10 mouse cellular contexts compared by ENCODE assay signal in genomic region chr11:99231049-99231816, GRCm38 (mm10). TPM values are rescaled to one million over a fixed set of nuclear protein-coding genes. Genes with fewer than 3 reads are reported as not detected.
DNase-seq lines count a peak whose midpoint lies in the region; ATAC-seq lines count a peak whose summit lies in the region.
"Had no signal": no experiment of that assay in that cellular context is flagged by ENCODE, and none has a peak within 500 bp of the region (broad histone marks: within the 10 kb centered on the region; RNA-seq: fewer than 3 reads in every experiment).

No protein-coding gene starts in this region.

- H3K27me3 ChIP-seq in heart, embryonic 14.5 days (ENCODE audit: control insufficient read depth, insufficient read depth, low read length), result no peaks in the 10 kb centered on the region
- H3K27me3 ChIP-seq in hindbrain, embryonic 13.5 days, result no peaks in the 10 kb centered on the region
- H3K27me3 ChIP-seq in midbrain, embryonic 12.5 days, result no peaks in the 10 kb centered on the region
- H3K27me3 ChIP-seq: Patski had no signal

- H3K27ac ChIP-seq in heart, embryonic 14.5 days (replicated peaks in 1 of 2; ENCODE audit: control insufficient read depth in 1 of 2, insufficient read depth in 1 of 2, low read depth in 2 of 2, low read length in 2 of 2), result peak overlapping the region; percentile 92 to 93
- peak overlapping the region; percentile 98 for H3K27ac ChIP-seq in hindbrain, embryonic 13.5 days
- H3K27ac ChIP-seq in midbrain, embryonic 12.5 days (replicated peaks), result peak overlapping the region; percentile 99

- H3K4me3 ChIP-seq in heart, embryonic 14.5 days (ENCODE audit: control insufficient read depth in 1 of 2, insufficient read depth in 1 of 2, low read depth in 1 of 2, low read length in 2 of 2), result peak overlapping the region; percentile 68 to 94
- H3K4me3 ChIP-seq in hindbrain, embryonic 13.5 days, result peak overlapping the region; percentile 89
- H3K4me3 ChIP-seq in midbrain, embryonic 12.5 days, result peak overlapping the region; percentile 91

- WGBS in heart, embryonic 14.5 days, result 21% methylated on average over 15 of the region's 15 CpGs
- 29% methylated on average over 15 of the region's 15 CpGs for WGBS in hindbrain, embryonic 13.5 days
- WGBS in midbrain, embryonic 12.5 days, result 27% methylated on average over 15 of the region's 15 CpGs

- ATAC-seq in heart, embryonic 14.5 days (ENCODE audit: insufficient number of reproducible peaks, insufficient read depth, low FRiP score, low read depth), result peak; percentile 47; the same call in 1 of the 2 replicates
- peak; percentile 11 for ATAC-seq in activated CD4-positive, CD25-positive, alpha-beta regulatory T cell, adult 4 months
- ATAC-seq in hindbrain, embryonic 13.5 days (ENCODE audit: low FRiP score), result peak; percentile 24
- ATAC-seq in midbrain, embryonic 12.5 days (ENCODE audit: low FRiP score, low read depth), result peak; percentile 35

- peaks cover 18% of the 10 kb centered on the region for H3K36me3 ChIP-seq in heart, embryonic 14.5 days (ENCODE audit: control insufficient read depth, insufficient read depth, low read length)
- H3K36me3 ChIP-seq in hindbrain, embryonic 13.5 days, result peaks cover 15% of the 10 kb centered on the region
- H3K36me3 ChIP-seq in midbrain, embryonic 12.5 days, result peaks cover 15% of the 10 kb centered on the region

- H3K9ac ChIP-seq in heart, embryonic 14.5 days (ENCODE audit: low read length), result peak overlapping the region; percentile 99
- peak overlapping the region; percentile 99 for H3K9ac ChIP-seq in hindbrain, embryonic 13.5 days
- H3K9ac ChIP-seq in midbrain, embryonic 12.5 days (replicated peaks), result peak overlapping the region; percentile 98

- H3K9me3 ChIP-seq in heart, embryonic 14.5 days (ENCODE audit: control insufficient read depth, low read length), result no peaks in the 10 kb centered on the region
- H3K9me3 ChIP-seq in hindbrain, embryonic 13.5 days, result no peaks in the 10 kb centered on the region
- H3K9me3 ChIP-seq in midbrain, embryonic 12.5 days, result no peaks in the 10 kb centered on the region

- no peak for DNase-seq in heart, adult 18-20 months
- no peak for DNase-seq in frontal cortex, adult 2 months (ENCODE audit: extremely low spot score in 1 of 2, low spot score in 1 of 2)
- no peak for DNase-seq in natural killer cell, adult 2 months (ENCODE audit: low spot score in 2 of 2)
- DNase-seq in kidney, adult 8-10 months, result no peak

- peak overlapping the region; percentile 89 for H3K4me2 ChIP-seq in heart, embryonic 14.5 days (ENCODE audit: low read length)
- peak overlapping the region; percentile 69 for H3K4me2 ChIP-seq in hindbrain, embryonic 13.5 days
- H3K4me2 ChIP-seq in midbrain, embryonic 12.5 days (replicated peaks), result peak overlapping the region; percentile 74

- H3K4me1 ChIP-seq in heart, embryonic 14.5 days (ENCODE audit: control insufficient read depth in 2 of 2, insufficient read depth in 2 of 2, low read length in 2 of 2), result peaks cover 0 to 16% of the 10 kb centered on the region in 2 experiments; a peak in 2 of 4 replicates
- peaks cover 32% of the 10 kb centered on the region for H3K4me1 ChIP-seq in hindbrain, embryonic 13.5 days (replicated peaks)
- H3K4me1 ChIP-seq in midbrain, embryonic 12.5 days, result peaks cover 25% of the 10 kb centered on the region

RNA-seq across cellular contexts. Expression of gene Smarce1, which starts 0.4 kb away (rescaled TPM):
- polyA plus RNA-seq in heart, embryonic 14.5 days (2014; fragmentation: Nextera tagmentation; extraction: Ambion mirVana), result 93.5 and 104 TPM in 2 replicates
- total RNA-seq in heart, adult 18-20 months (2021), result 10 to 100 TPM; 42.0 to 46.3 TPM
- polyA plus RNA-seq in activated CD4-positive, CD25-positive, alpha-beta regulatory T cell, adult 4 months (2017; shearing (Covaris generic)), result 100 to 1,000 TPM; 133 to 172 TPM
- polyA plus RNA-seq in hindbrain, embryonic 13.5 days (2015; fragmentation: Nextera tagmentation; extraction: Ambion mirVana), result 344 and 354 TPM in 2 replicates
- 357 and 380 TPM in 2 replicates for polyA plus RNA-seq in midbrain, embryonic 12.5 days (2016; fragmentation: Nextera tagmentation; extraction: Ambion mirVana)
- 93.5 and 97.6 TPM in 2 replicates for polyA plus RNA-seq in frontal cortex, adult 2 months (2012; rRNA removed)

RNA-seq across cellular contexts. Expression of gene Krt222, which starts 12.7 kb away (rescaled TPM):
- 3.0 and 3.4 TPM in 2 replicates for polyA plus RNA-seq in heart, embryonic 14.5 days (2014; fragmentation: Nextera tagmentation; extraction: Ambion mirVana)
- 10 to 100 TPM; 27.8 to 33.0 TPM for total RNA-seq in heart, adult 18-20 months (2021)
- 1 to 10 TPM; 1.4 to 1.7 TPM for polyA plus RNA-seq in activated CD4-positive, CD25-positive, alpha-beta regulatory T cell, adult 4 months (2017; shearing (Covaris generic))
- 3.9 and 4.1 TPM in 2 replicates for polyA plus RNA-seq in hindbrain, embryonic 13.5 days (2015; fragmentation: Nextera tagmentation; extraction: Ambion mirVana)
- polyA plus RNA-seq in midbrain, embryonic 12.5 days (2016; fragmentation: Nextera tagmentation; extraction: Ambion mirVana), result 0.87 and 1.1 TPM in 2 replicates
- 21.4 and 22.9 TPM in 2 replicates for polyA plus RNA-seq in frontal cortex, adult 2 months (2012; rRNA removed)

RNA-seq across cellular contexts. Expression of gene Krt24, which starts 53.8 kb away (rescaled TPM):
- not detected in 2 replicates for polyA plus RNA-seq in heart, embryonic 14.5 days (2014; fragmentation: Nextera tagmentation; extraction: Ambion mirVana)
- total RNA-seq in heart, adult 18-20 months (2021), result not detected
- polyA plus RNA-seq in activated CD4-positive, CD25-positive, alpha-beta regulatory T cell, adult 4 months (2017; shearing (Covaris generic)), result not detected
- polyA plus RNA-seq in hindbrain, embryonic 13.5 days (2015; fragmentation: Nextera tagmentation; extraction: Ambion mirVana), result 0.09 TPM in 1 of 2 replicates, not detected in the other
- not detected in 2 replicates for polyA plus RNA-seq in midbrain, embryonic 12.5 days (2016; fragmentation: Nextera tagmentation; extraction: Ambion mirVana)
- polyA plus RNA-seq in frontal cortex, adult 2 months (2012; rRNA removed), result not detected in 2 replicates
- total RNA-seq: layer of hippocampus, postnatal 36 days had no signal
- polyA plus RNA-seq: Patski had no signal
